Mouse (Mus musculus): ENCODE data around the gene Rbm17. TPM values are rescaled to one million over a fixed set of nuclear protein-coding genes. Genes with fewer than 3 reads are reported as not detected.

Gene Rbm17
- polyA plus RNA-seq (2015; fragmentation: Nextera tagmentation; extraction: Ambion mirVana): 146 and 149 TPM in 2 replicates

- WGBS: 86% methylated on average over 5 of the region's 5 CpGs
- Histone ChIP-seq H3K27me3 (replicated peaks; ENCODE audit: control insufficient read depth, insufficient read depth, low read length) (no peaks in the 10 kb centered on the region), H3K27ac (ENCODE audit: low read length) (peak within 1 kb of the TSS; percentile 78), H3K4me1 (replicated peaks; ENCODE audit: control insufficient read depth, insufficient read depth, low read length) (peaks cover 10% of the 10 kb centered on the region), H3K4me2 (ENCODE audit: low read length) (peak within 1 kb of the TSS; percentile 35; the same call in 1 of the 2 replicates), H3K9ac (replicated peaks; ENCODE audit: low read depth, low read length) (peak within 1 kb of the TSS; percentile 98), H3K9me3 (ENCODE audit: control insufficient read depth, low read length) (no peaks in the 10 kb centered on the region), H3K4me3 (replicated peaks; ENCODE audit: low read length) (peak within 1 kb of the TSS; percentile 96), H3K36me3 (ENCODE audit: control insufficient read depth, insufficient read depth) (peaks cover 6% of the 10 kb centered on the region; the same call in 1 of the 2 replicates)
- no peak for ATAC-seq
These were observed at the start of gene Rbm17 for GRCm38 (mm10) chr2:11604053-11604452. TSS of gene Rbm17 (minus strand) at chr2:11604153.

DNA sequence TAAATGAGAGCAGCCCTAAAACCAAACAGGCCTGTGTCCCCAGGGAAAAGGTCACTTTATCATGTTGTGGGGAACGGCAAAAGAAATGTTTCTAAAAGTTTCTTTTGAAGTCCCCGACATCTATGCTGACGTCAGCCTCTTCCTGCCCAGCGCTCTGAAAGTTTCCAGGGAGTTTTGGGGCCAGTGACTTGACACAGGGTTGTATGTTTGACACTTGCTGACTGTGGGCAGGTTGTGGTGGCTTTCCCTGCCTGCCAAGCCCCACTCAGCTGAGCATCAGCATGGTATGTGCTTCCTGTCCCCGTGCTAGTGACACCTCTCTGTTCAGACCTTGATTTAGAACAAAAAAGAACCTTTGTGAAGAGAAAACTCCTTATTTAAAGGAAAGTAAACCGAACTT is 49.4 kb upstream of the Rbm17 start:
- 57% methylated on average over 6 of the region's 6 CpGs for WGBS
- no peak overlapping the region for H3K9ac ChIP-seq (replicated peaks; ENCODE audit: low read depth, low read length)
- no peak for ATAC-seq

DNA sequence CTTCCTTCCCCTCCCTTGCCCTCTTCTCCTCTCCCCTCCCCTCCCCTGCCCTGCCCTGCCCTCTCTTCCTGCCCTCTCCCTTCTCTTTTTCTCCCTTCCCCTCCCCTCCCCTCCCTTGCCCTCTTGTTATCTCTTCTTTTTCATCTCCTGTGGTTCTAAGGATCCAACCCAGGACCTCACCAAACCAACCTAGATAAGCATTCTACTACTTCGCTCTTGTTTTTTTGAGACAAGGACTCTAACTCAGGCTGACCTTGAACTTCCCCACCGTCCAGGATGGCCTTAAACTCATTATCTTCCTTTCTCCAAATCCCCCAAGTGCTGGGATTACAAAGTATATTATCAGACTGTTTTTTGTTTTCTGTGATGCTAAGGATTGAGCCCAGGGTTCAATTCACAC is 48.8 kb upstream of the Rbm17 start:
- Histone ChIP-seq H3K4me3 (replicated peaks; ENCODE audit: low read length) (no peak overlapping the region), H3K27ac (ENCODE audit: low read length) (no peak overlapping the region), H3K4me2 (ENCODE audit: low read length) (no peak overlapping the region), H3K4me1 (replicated peaks; ENCODE audit: control insufficient read depth, insufficient read depth, low read length) (no peaks in the 10 kb centered on the region), H3K27me3 (replicated peaks; ENCODE audit: control insufficient read depth, insufficient read depth, low read length) (no peaks in the 10 kb centered on the region), H3K9ac (replicated peaks; ENCODE audit: low read depth, low read length) (no peak overlapping the region), H3K9me3 (ENCODE audit: control insufficient read depth, low read length) (no peaks in the 10 kb centered on the region), H3K36me3 (ENCODE audit: control insufficient read depth, insufficient read depth) (no peaks in the 10 kb centered on the region)
- WGBS: 85% methylated on average over 2 of the region's 2 CpGs
- no peak for ATAC-seq

More for the DNA sequence above, 49.4 kb upstream of the Rbm17 start:
- Histone ChIP-seq H3K36me3 (ENCODE audit: control insufficient read depth, insufficient read depth) (no peaks in the 10 kb centered on the region), H3K4me1 (replicated peaks; ENCODE audit: control insufficient read depth, insufficient read depth, low read length) (no peaks in the 10 kb centered on the region), H3K27ac (ENCODE audit: low read length) (no peak overlapping the region), H3K4me2 (ENCODE audit: low read length) (no peak overlapping the region), H3K4me3 (replicated peaks; ENCODE audit: low read length) (no peak overlapping the region), H3K9me3 (ENCODE audit: control insufficient read depth, low read length) (no peaks in the 10 kb centered on the region), H3K27me3 (replicated peaks; ENCODE audit: control insufficient read depth, insufficient read depth, low read length) (no peaks in the 10 kb centered on the region)

- H3K9me3 ChIP-seq (ENCODE audit: control insufficient read depth, low read length): no peaks in the 10 kb centered on the region
- H3K9ac ChIP-seq (replicated peaks; ENCODE audit: low read depth, low read length): no peak overlapping the region
- no peak for ATAC-seq
- no peaks in the 10 kb centered on the region for H3K4me1 ChIP-seq (replicated peaks; ENCODE audit: control insufficient read depth, insufficient read depth, low read length)
- no peaks in the 10 kb centered on the region for H3K36me3 ChIP-seq (ENCODE audit: control insufficient read depth, insufficient read depth)
- WGBS: 88% methylated on average over 3 of the region's 3 CpGs
- no peak overlapping the region for H3K27ac ChIP-seq (ENCODE audit: low read length)
- H3K4me2 ChIP-seq (ENCODE audit: low read length): no peak overlapping the region
- H3K4me3 ChIP-seq (replicated peaks; ENCODE audit: low read length): no peak overlapping the region
- no peaks in the 10 kb centered on the region for H3K27me3 ChIP-seq (replicated peaks; ENCODE audit: control insufficient read depth, insufficient read depth, low read length)
These were observed 48.2 kb upstream of the Rbm17 start for GRCm38 (mm10) chr2:11652196-11652595.

GRCm38 (mm10) chr2:11651476-11651875 is 47.5 kb upstream of the Rbm17 start:
- H3K36me3 ChIP-seq (ENCODE audit: control insufficient read depth, insufficient read depth): no peaks in the 10 kb centered on the region
- WGBS: 67% methylated on average over 3 of the region's 3 CpGs
- no peak for ATAC-seq
- no peaks in the 10 kb centered on the region for H3K4me1 ChIP-seq (replicated peaks; ENCODE audit: control insufficient read depth, insufficient read depth, low read length)
- no peak overlapping the region for H3K9ac ChIP-seq (replicated peaks; ENCODE audit: low read depth, low read length)
- no peak overlapping the region for H3K27ac ChIP-seq (ENCODE audit: low read length)
- no peak overlapping the region for H3K4me3 ChIP-seq (replicated peaks; ENCODE audit: low read length)
- H3K4me2 ChIP-seq (ENCODE audit: low read length): no peak overlapping the region
- H3K27me3 ChIP-seq (replicated peaks; ENCODE audit: control insufficient read depth, insufficient read depth, low read length): no peaks in the 10 kb centered on the region
- no peaks in the 10 kb centered on the region for H3K9me3 ChIP-seq (ENCODE audit: control insufficient read depth, low read length)

DNA sequence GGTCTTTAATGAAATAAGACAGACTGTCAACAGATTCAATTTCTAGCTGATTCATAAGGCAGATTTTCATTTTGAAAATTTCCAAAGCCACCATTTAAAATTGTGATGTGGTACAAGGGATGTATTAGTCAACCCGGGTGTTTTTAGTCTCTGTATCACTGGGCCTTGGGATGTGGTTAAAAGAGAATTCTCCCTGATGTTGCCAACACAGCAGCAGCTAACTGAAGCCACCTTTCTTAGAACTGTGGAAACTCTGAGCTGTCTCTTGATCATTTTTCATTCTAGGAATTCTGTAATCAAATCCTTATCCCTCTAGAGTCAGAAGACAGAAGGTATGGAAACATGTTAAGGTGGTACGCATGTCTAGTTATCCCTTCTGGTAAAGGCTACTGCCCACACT is 41.3 kb upstream of the Rbm17 start:
- Histone ChIP-seq H3K9me3 (ENCODE audit: control insufficient read depth, low read length) (no peaks in the 10 kb centered on the region), H3K4me1 (replicated peaks; ENCODE audit: control insufficient read depth, insufficient read depth, low read length) (no peaks in the 10 kb centered on the region), H3K27ac (ENCODE audit: low read length) (no peak overlapping the region), H3K36me3 (ENCODE audit: control insufficient read depth, insufficient read depth) (no peaks in the 10 kb centered on the region), H3K27me3 (replicated peaks; ENCODE audit: control insufficient read depth, insufficient read depth, low read length) (no peaks in the 10 kb centered on the region), H3K4me3 (replicated peaks; ENCODE audit: low read length) (no peak overlapping the region), H3K4me2 (ENCODE audit: low read length) (no peak overlapping the region), H3K9ac (replicated peaks; ENCODE audit: low read depth, low read length) (no peak overlapping the region)
- WGBS: 90% methylated on average over 2 of the region's 2 CpGs
- no peak for ATAC-seq

DNA sequence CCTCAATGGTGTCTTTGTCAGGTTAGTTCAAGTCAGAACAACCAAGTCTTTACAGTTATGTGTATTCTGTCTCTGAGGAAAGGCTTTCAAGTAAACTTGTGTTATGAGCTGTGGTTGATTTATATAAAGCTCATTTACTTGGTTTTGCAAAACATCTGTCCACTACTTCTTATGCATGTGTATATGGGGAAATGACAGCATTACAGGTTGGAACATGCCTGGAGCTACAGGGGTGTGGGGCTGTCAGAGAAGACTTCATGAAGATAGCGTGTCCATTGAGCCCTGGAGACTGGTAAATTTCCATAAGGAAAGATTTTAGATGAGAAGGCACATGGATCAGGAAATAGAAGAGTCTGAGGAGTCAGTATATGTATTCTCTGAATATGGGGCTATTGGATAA is 40.1 kb upstream of the Rbm17 start:
- Histone ChIP-seq H3K27me3 (replicated peaks; ENCODE audit: control insufficient read depth, insufficient read depth, low read length) (no peaks in the 10 kb centered on the region), H3K9me3 (ENCODE audit: control insufficient read depth, low read length) (no peaks in the 10 kb centered on the region), H3K36me3 (ENCODE audit: control insufficient read depth, insufficient read depth) (no peaks in the 10 kb centered on the region), H3K4me1 (replicated peaks; ENCODE audit: control insufficient read depth, insufficient read depth, low read length) (no peaks in the 10 kb centered on the region), H3K4me3 (replicated peaks; ENCODE audit: low read length) (no peak overlapping the region), H3K9ac (replicated peaks; ENCODE audit: low read depth, low read length) (no peak overlapping the region), H3K4me2 (ENCODE audit: low read length) (no peak overlapping the region), H3K27ac (ENCODE audit: low read length) (no peak overlapping the region)
- ATAC-seq: no peak
- 97% methylated on average over 1 of the region's 1 CpGs for WGBS

- Histone ChIP-seq H3K27me3 (replicated peaks; ENCODE audit: control insufficient read depth, insufficient read depth, low read length) (no peaks in the 10 kb centered on the region), H3K4me1 (replicated peaks; ENCODE audit: control insufficient read depth, insufficient read depth, low read length) (no peaks in the 10 kb centered on the region), H3K9me3 (ENCODE audit: control insufficient read depth, low read length) (no peaks in the 10 kb centered on the region), H3K27ac (ENCODE audit: low read length) (no peak within 1 kb of the TSS), H3K4me2 (ENCODE audit: low read length) (no peak within 1 kb of the TSS), H3K36me3 (ENCODE audit: control insufficient read depth, insufficient read depth) (no peaks in the 10 kb centered on the region), H3K4me3 (replicated peaks; ENCODE audit: low read length) (no peak within 1 kb of the TSS), H3K9ac (replicated peaks; ENCODE audit: low read depth, low read length) (no peak within 1 kb of the TSS)
- WGBS: 82% methylated on average over 3 of the region's 3 CpGs
- no peak for ATAC-seq
These were observed 38.5 kb upstream of the Rbm17 start, which contains the start of gene Il2ra for GRCm38 (mm10) chr2:11642451-11642941. TSS of gene Il2ra (plus strand) at chr2:11642807.

GRCm38 (mm10) chr2:11637115-11637514 is 33.2 kb upstream of the Rbm17 start:
- H3K27ac ChIP-seq (ENCODE audit: low read length): no peak overlapping the region
- H3K27me3 ChIP-seq (replicated peaks; ENCODE audit: control insufficient read depth, insufficient read depth, low read length): no peaks in the 10 kb centered on the region
- H3K36me3 ChIP-seq (ENCODE audit: control insufficient read depth, insufficient read depth): no peaks in the 10 kb centered on the region
- no peak overlapping the region for H3K9ac ChIP-seq (replicated peaks; ENCODE audit: low read depth, low read length)
- no peak overlapping the region for H3K4me3 ChIP-seq (replicated peaks; ENCODE audit: low read length)
- H3K9me3 ChIP-seq (ENCODE audit: control insufficient read depth, low read length): no peaks in the 10 kb centered on the region
- ATAC-seq: no peak
- H3K4me2 ChIP-seq (ENCODE audit: low read length): no peak overlapping the region
- 65% methylated on average over 1 of the region's 1 CpGs for WGBS
- H3K4me1 ChIP-seq (replicated peaks; ENCODE audit: control insufficient read depth, insufficient read depth, low read length): no peaks in the 10 kb centered on the region

- Histone ChIP-seq H3K9ac (replicated peaks; ENCODE audit: low read depth, low read length) (no peak overlapping the region), H3K4me1 (replicated peaks; ENCODE audit: control insufficient read depth, insufficient read depth, low read length) (no peaks in the 10 kb centered on the region), H3K4me3 (replicated peaks; ENCODE audit: low read length) (no peak overlapping the region), H3K27ac (ENCODE audit: low read length) (no peak overlapping the region), H3K4me2 (ENCODE audit: low read length) (no peak overlapping the region), H3K9me3 (ENCODE audit: control insufficient read depth, low read length) (no peaks in the 10 kb centered on the region), H3K27me3 (replicated peaks; ENCODE audit: control insufficient read depth, insufficient read depth, low read length) (no peaks in the 10 kb centered on the region), H3K36me3 (ENCODE audit: control insufficient read depth, insufficient read depth) (no peaks in the 10 kb centered on the region)
- ATAC-seq: no peak
- WGBS: 82% methylated on average over 3 of the region's 3 CpGs
These were observed 32.2 kb upstream of the Rbm17 start for GRCm38 (mm10) chr2:11636138-11636480.

Measured in forebrain, embryonic 16.5 days (tissue).